Mouse (Mus musculus) CH12.LX (cell line): ENCODE results near the gene 4932438H23Rik. TPM values are rescaled to one million over a fixed set of nuclear protein-coding genes. Genes with fewer than 3 reads are reported as not detected.

Source experiments
- DNase-seq: peaks from one replicate; pipeline ENCODE4 v3.0.0-alpha.2; 2013; ENCODE audit errors: extremely low read depth
- H3K27ac ChIP-seq: 2 replicates; pipeline ENCODE4 v1.5.1; 2012; ENCODE audit warnings: low read depth, mild to moderate bottlenecking, control low read depth, moderate library complexity; ENCODE audit not compliant: insufficient read depth
- H3K27me3 ChIP-seq: replicated peaks from 2 replicates; pipeline ENCODE3; 2012; ENCODE audit warnings: inconsistent platforms
- H3K36me3 ChIP-seq, 2 experiments: replicated peaks in 1 of 2; 2 replicates each; pipeline versions ENCODE3 to v1.6.1; 2012; ENCODE audit warnings: inconsistent platforms in 1 of 2, low read length in 1 of 2, mild to moderate bottlenecking in 1 of 2, mixed read lengths in 1 of 2, moderate library complexity in 1 of 2; ENCODE audit not compliant: control insufficient read depth in 1 of 2, insufficient read depth in 1 of 2
- H3K4me1 ChIP-seq, 2 experiments: 2 replicates each; pipeline ENCODE4 v1.6.1; 2012; ENCODE audit warnings: inconsistent platforms in 1 of 2, moderate library complexity in 1 of 2; ENCODE audit not compliant: insufficient read depth in 2 of 2, control insufficient read depth in 1 of 2
- H3K4me2 ChIP-seq: 2 replicates; pipeline ENCODE4 v1.6.1; 2012; ENCODE audit warnings: low read depth, mild to moderate bottlenecking, control low read depth; ENCODE audit not compliant: poor library complexity, insufficient read depth, severe bottlenecking
- H3K4me3 ChIP-seq, 3 experiments: fragments of 150-350 bp in 1 of 3; sonication (generic) in 1 of 3; replicated peaks in 1 of 3; 2 replicates each; pipeline versions ENCODE3 to v1.5.1; 2011 to 2012; ENCODE audit warnings: low read depth in 2 of 3, low read length in 2 of 3, mild to moderate bottlenecking in 2 of 3, moderate library complexity in 2 of 3, control low read depth in 1 of 3, improper control_type of control experiment in 1 of 3, inconsistent platforms in 1 of 3, mixed read lengths in 1 of 3; ENCODE audit not compliant: poor library complexity in 1 of 3
- H3K79me2 ChIP-seq: replicated peaks from 2 replicates; pipeline ENCODE4 v1.6.1; 2012; ENCODE audit warnings: mild to moderate bottlenecking, moderate library complexity; ENCODE audit not compliant: control insufficient read depth, poor library complexity, insufficient read depth, severe bottlenecking; ENCODE audit errors: extremely low read depth
- H3K9ac ChIP-seq: 2 replicates; pipeline ENCODE4 v1.6.1; 2012; ENCODE audit warnings: low read depth, mild to moderate bottlenecking, control low read depth, moderate library complexity; ENCODE audit not compliant: insufficient read depth
- H3K9me3 ChIP-seq: replicated peaks from 2 replicates; pipeline ENCODE3; 2012; ENCODE audit warnings: low read length, inconsistent platforms, mixed read lengths
- BHLHE40 ChIP-seq: IDR thresholded peaks from 2 replicates; pipeline ENCODE4 v1.6.1; 2011; ENCODE audit warnings: mild to moderate bottlenecking, low read depth, low read length, improper control_type of control experiment
- CHD1 ChIP-seq: IDR thresholded peaks from 2 replicates; pipeline ENCODE4 v1.6.1; 2012; ENCODE audit warnings: low read depth, low read length, improper control_type of control experiment, inconsistent platforms
- CTCF ChIP-seq, 2 experiments: IDR thresholded peaks in 1 of 2; conservative IDR thresholded peaks in 1 of 2; 2 replicates each; pipeline ENCODE4 v1.5.1; 2011 to 2012; ENCODE audit warnings: low read depth in 2 of 2, low read length in 2 of 2, improper control_type of control experiment in 1 of 2, inconsistent platforms in 1 of 2, mild to moderate bottlenecking in 1 of 2, moderate library complexity in 1 of 2
- E2F4 ChIP-seq: IDR thresholded peaks from 2 replicates; pipeline ENCODE4 v1.6.1; 2011; ENCODE audit warnings: low read depth, low read length, improper control_type of control experiment; ENCODE audit not compliant: insufficient replicate concordance
- EP300 ChIP-seq: IDR thresholded peaks from 2 replicates; pipeline ENCODE4 v1.6.1; 2011; ENCODE audit warnings: low read length, improper control_type of control experiment
- ETS1 ChIP-seq: conservative IDR thresholded peaks from 2 replicates; pipeline ENCODE4 v1.6.1; 2012; ENCODE audit warnings: low read depth, mild to moderate bottlenecking, inconsistent platforms, low read length, improper control_type of control experiment, moderate library complexity
- HCFC1 ChIP-seq: IDR thresholded peaks from 2 replicates; pipeline ENCODE4 v1.6.1; 2012; ENCODE audit warnings: low read depth, mild to moderate bottlenecking, inconsistent platforms, low read length, improper control_type of control experiment
- IRF4 ChIP-seq: IDR thresholded peaks from 2 replicates; pipeline ENCODE4 v1.6.1; 2014; ENCODE audit warnings: low read depth, mild to moderate bottlenecking, inconsistent platforms, low read length, improper control_type of control experiment
- JUN ChIP-seq: IDR thresholded peaks from 2 replicates; pipeline ENCODE4 v1.6.1; 2011; ENCODE audit warnings: low read depth, mild to moderate bottlenecking, low read length, improper control_type of control experiment, moderate library complexity; ENCODE audit not compliant: insufficient read depth
- JUND ChIP-seq: conservative IDR thresholded peaks from 2 replicates; pipeline ENCODE4 v1.6.1; 2011; ENCODE audit warnings: low read depth, low read length, improper control_type of control experiment
- MAFK ChIP-seq: IDR thresholded peaks from 2 replicates; pipeline ENCODE4 v1.6.1; 2011; ENCODE audit warnings: low read length, improper control_type of control experiment; ENCODE audit not compliant: insufficient replicate concordance
- MAX ChIP-seq: IDR thresholded peaks from 2 replicates; pipeline ENCODE4 v1.6.1; 2011; ENCODE audit warnings: low read length, improper control_type of control experiment
- MAZ ChIP-seq: IDR thresholded peaks from 2 replicates; pipeline ENCODE4 v1.6.1; 2012; ENCODE audit warnings: low read depth, mild to moderate bottlenecking, inconsistent platforms, low read length, improper control_type of control experiment, moderate library complexity
- MEF2A ChIP-seq: IDR thresholded peaks from 2 replicates; pipeline ENCODE4 v1.6.1; 2014; ENCODE audit warnings: low read depth, mild to moderate bottlenecking, inconsistent platforms, low read length, improper control_type of control experiment, borderline replicate concordance
- MYC ChIP-seq: IDR thresholded peaks from 2 replicates; pipeline ENCODE4 v1.6.1; 2011; ENCODE audit warnings: low read depth, mild to moderate bottlenecking, improper control_type of control experiment, low read length
- NELFE ChIP-seq: IDR thresholded peaks from 2 replicates; pipeline ENCODE4 v1.6.1; 2011; ENCODE audit warnings: low read depth, low read length, improper control_type of control experiment
- PAX5 ChIP-seq: IDR thresholded peaks from 2 replicates; pipeline ENCODE4 v1.6.1; 2012; ENCODE audit warnings: low read length, inconsistent platforms, mixed read lengths
- POLR2AphosphoS2 ChIP-seq: IDR thresholded peaks from 2 replicates; pipeline ENCODE4 v1.6.1; 2011; ENCODE audit warnings: low read depth, low read length, improper control_type of control experiment
- RAD21 ChIP-seq: IDR thresholded peaks from 2 replicates; pipeline ENCODE4 v1.6.1; 2011; ENCODE audit warnings: low read depth, mild to moderate bottlenecking, low read length, improper control_type of control experiment, moderate library complexity
- RCOR1 ChIP-seq: conservative IDR thresholded peaks from 2 replicates; pipeline ENCODE4 v1.6.1; 2012; ENCODE audit warnings: low read depth, mild to moderate bottlenecking, inconsistent platforms, low read length, improper control_type of control experiment
- SIN3A ChIP-seq: IDR thresholded peaks from 2 replicates; pipeline ENCODE4 v1.6.1; 2012; ENCODE audit warnings: low read length, improper control_type of control experiment, inconsistent platforms
- SMC3 ChIP-seq: IDR thresholded peaks from 2 replicates; pipeline ENCODE4 v1.6.1; 2011; ENCODE audit warnings: low read depth, low read length, improper control_type of control experiment
- TBP ChIP-seq: conservative IDR thresholded peaks from 2 replicates; pipeline ENCODE4 v1.6.1; 2011; ENCODE audit warnings: low read depth, low read length, improper control_type of control experiment
- TCF12 ChIP-seq: IDR thresholded peaks from 2 replicates; pipeline ENCODE4 v1.6.1; 2014; ENCODE audit warnings: low read depth, mild to moderate bottlenecking, inconsistent platforms, low read length, improper control_type of control experiment
- UBTF ChIP-seq: IDR thresholded peaks from 2 replicates; pipeline ENCODE4 v1.6.1; 2012; ENCODE audit warnings: low read depth, mild to moderate bottlenecking, inconsistent platforms, low read length, improper control_type of control experiment, moderate library complexity
- USF1 ChIP-seq: IDR thresholded peaks from 2 replicates; pipeline ENCODE4 v1.6.1; 2014; ENCODE audit warnings: low read depth, mild to moderate bottlenecking, inconsistent platforms, low read length, improper control_type of control experiment
- USF2 ChIP-seq: conservative IDR thresholded peaks from 2 replicates; pipeline ENCODE4 v1.6.1; 2011; ENCODE audit warnings: low read depth, low read length, improper control_type of control experiment
- ZC3H11A ChIP-seq: IDR thresholded peaks from 2 replicates; pipeline ENCODE4 v1.6.1; 2012; ENCODE audit warnings: low read depth, mild to moderate bottlenecking, inconsistent platforms, low read length, improper control_type of control experiment
- ZKSCAN1 ChIP-seq: IDR thresholded peaks from 2 replicates; pipeline ENCODE4 v1.6.1; 2012; ENCODE audit warnings: low read depth, inconsistent platforms, low read length, improper control_type of control experiment, borderline replicate concordance
- ZMIZ1 ChIP-seq: IDR thresholded peaks from 2 replicates; pipeline ENCODE4 v1.6.1; 2012; ENCODE audit warnings: low read depth, mild to moderate bottlenecking, inconsistent platforms, low read length, improper control_type of control experiment
- ZNF384 ChIP-seq: IDR thresholded peaks from 2 replicates; pipeline ENCODE4 v1.6.1; 2012; ENCODE audit warnings: low read depth, low read length, improper control_type of control experiment, inconsistent platforms
- dilution Hi-C: fragments of 300-500 bp; cut with MboI; formaldehyde crosslinking; loops from 2 replicates; pipeline ENCODE4 v1.14.3; 2020; ENCODE audit warnings: low sequenced_read_pairs; ENCODE audit not compliant: extremely low pct_unique_long_range_greater_than_20kb, extremely low pct_ligation_motif_present
- in situ Hi-C: fragments of 300-500 bp; cut with MboI; formaldehyde crosslinking; loops from 3 replicates; pipeline ENCODE4 v1.14.3; 2019; ENCODE audit warnings: low sequenced_read_pairs, low pct_ligation_motif_present, low pct_unique_long_range_greater_than_20kb, mixed read lengths
- polyA plus RNA-seq: library from polyadenylated mRNA; unstranded; fragments of >175 nt; gene quantifications from 2 replicates; pipeline ENCODE4 v1.2.1, GENCODE M21; 2012; ENCODE audit warnings: low read depth; ENCODE audit not compliant: insufficient read length
- total RNA-seq, 2 experiments: library from RNA; depleted of rRNA; stranded (reverse); fragments of 300-350 nt in 1 of 2; fragments of >200 nt in 1 of 2; gene quantifications; 2 replicates each; pipeline ENCODE4 v1.2.3; 2012 to 2014

The 4932438H23Rik gene
- total and polyA plus RNA-seq, 3 experiments = not detected

DNA sequence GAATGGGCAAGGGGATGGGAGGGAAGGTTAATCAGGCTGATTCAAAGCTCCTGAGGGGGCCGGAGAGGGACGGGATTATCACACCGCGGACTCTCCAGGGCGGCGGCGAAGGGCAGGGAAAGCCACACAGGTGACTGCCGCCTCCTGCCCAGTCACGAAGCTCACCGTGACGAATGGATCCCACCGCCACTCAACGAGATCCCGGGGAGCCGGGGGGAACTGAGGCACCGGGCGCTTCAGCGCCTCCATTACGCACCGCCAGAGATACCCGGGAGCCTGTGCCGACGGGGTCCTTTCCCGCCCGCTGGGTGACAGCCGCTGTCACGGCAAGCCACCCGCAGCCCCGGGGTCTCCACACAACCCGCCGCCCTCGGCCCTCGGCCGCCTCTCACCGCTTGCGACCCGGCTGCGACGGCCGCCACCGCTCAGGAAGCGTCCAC lies 84.3 kb downstream of the 4932438H23Rik start:
- dilution Hi-C loops (no loop called here), in situ Hi-C loops (no loop called here)
- DNase-seq = peak; percentile 37

DNA sequence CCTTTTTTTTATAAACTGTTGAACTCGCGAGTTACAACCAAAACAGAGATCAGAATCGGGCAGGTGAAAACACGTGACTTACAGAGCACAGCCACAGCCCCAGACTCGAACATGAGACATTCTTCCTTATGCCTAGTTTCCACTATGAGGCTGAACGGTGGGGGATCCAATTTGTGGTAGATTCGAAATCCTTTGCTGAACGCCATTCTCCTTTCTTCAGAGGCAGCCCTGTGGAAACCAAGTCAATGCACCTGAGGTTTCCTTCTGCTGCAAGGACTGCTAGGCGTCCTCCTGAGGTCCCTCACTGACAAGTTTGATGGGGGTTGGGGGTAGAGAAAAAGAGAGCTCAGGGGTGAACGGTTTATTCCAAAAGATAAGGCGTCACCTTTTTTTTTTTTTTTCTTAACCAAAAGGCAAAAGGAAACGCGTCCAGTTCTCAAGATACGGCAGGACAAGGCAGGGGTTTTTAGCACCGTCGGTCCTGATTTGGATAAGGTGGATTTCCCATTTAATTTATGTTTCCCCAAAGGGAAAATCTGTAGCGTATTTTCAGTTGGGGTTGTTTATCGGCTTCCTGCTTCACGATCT lies 84.9 kb downstream of the 4932438H23Rik start:
- Histone ChIP-seq H3K9me3 (no peaks in the 10 kb centered on the region), H3K4me1 (peaks cover 0 to 20% of the 10 kb centered on the region in 2 experiments; a peak in 2 of 4 replicates), H3K4me2 (peak overlapping the region; percentile 77), H3K36me3 (peaks cover 7 to 32% of the 10 kb centered on the region in 2 experiments), H3K27me3 (no peaks in the 10 kb centered on the region), H3K4me3 (peak overlapping the region; percentile 79 to 90 (median 85)), H3K9ac (peak overlapping the region; percentile 77), H3K27ac (no peak overlapping the region), H3K79me2 (no peaks in the 10 kb centered on the region)
- in situ Hi-C loops = no loop called here
- dilution Hi-C loops = no loop called here
- DNase-seq = peak; percentile 21
- no peak for TF ChIP-seq TBP
- TF ChIP-seq ETS1 = no peak
- TF ChIP-seq ZNF384 = peak; percentile 70
- no peak for TF ChIP-seq ZC3H11A
- TF ChIP-seq EP300 = no peak
- TF ChIP-seq MYC = no peak
- TF ChIP-seq CTCF (conservative IDR thresholded peaks at IDR 0.05 in 1 of 2, IDR thresholded peaks at IDR 0.05 in 1 of 2; ENCODE audit: low read depth in 2 of 2, low read length in 2 of 2) = no peak
- TF ChIP-seq BHLHE40 = peak; percentile 75
- no peak for TF ChIP-seq SMC3
- no peak for TF ChIP-seq E2F4
- TF ChIP-seq ZKSCAN1 = no peak
- TF ChIP-seq MAX = peak; percentile 84
- TF ChIP-seq CHD1 = no peak
- TF ChIP-seq MAZ = no peak
- TF ChIP-seq USF1 = peak; percentile 30
- TF ChIP-seq USF2 = peak; percentile 47; the same call in 1 of the 2 replicates
- no peak for TF ChIP-seq HCFC1
- no peak for TF ChIP-seq MAFK
- no peak for TF ChIP-seq JUN
- no peak for TF ChIP-seq TCF12
- no peak for TF ChIP-seq JUND
- peak; percentile 10; the same call in 1 of the 2 replicates for TF ChIP-seq SIN3A
- no peak for TF ChIP-seq RCOR1
- no peak for TF ChIP-seq NELFE
- no peak for TF ChIP-seq RAD21
- TF ChIP-seq ZMIZ1 = no peak
- no peak for TF ChIP-seq POLR2AphosphoS2
- no peak for TF ChIP-seq MEF2A
- TF ChIP-seq PAX5 = no peak
- TF ChIP-seq IRF4 = no peak
- no peak for TF ChIP-seq UBTF

More for the DNA sequence above, 84.3 kb downstream of the 4932438H23Rik start:
- peaks cover 11 to 35% of the 10 kb centered on the region in 2 experiments for H3K36me3 ChIP-seq
- peak overlapping the region; percentile 79 to 90 (median 85) for H3K4me3 ChIP-seq
- H3K4me1 ChIP-seq = peaks cover 0 to 20% of the 10 kb centered on the region in 2 experiments; a peak in 2 of 4 replicates
- no peaks in the 10 kb centered on the region for H3K9me3 ChIP-seq
- no peaks in the 10 kb centered on the region for H3K79me2 ChIP-seq
- H3K27me3 ChIP-seq = no peaks in the 10 kb centered on the region
- H3K27ac ChIP-seq = peak overlapping the region; percentile 3; the same call in 1 of the 2 replicates
- peak; percentile 6; the same call in 1 of the 2 replicates for TF ChIP-seq MAZ
- TF ChIP-seq UBTF = peak; percentile 70; the same call in 1 of the 2 replicates
- no peak for TF ChIP-seq BHLHE40
- TF ChIP-seq RCOR1 = no peak
- H3K4me2 ChIP-seq = peak overlapping the region; percentile 77
- peak overlapping the region; percentile 77 for H3K9ac ChIP-seq
